Mouse (Mus musculus): ENCODE measurements around the gene Cct7.

DNA sequence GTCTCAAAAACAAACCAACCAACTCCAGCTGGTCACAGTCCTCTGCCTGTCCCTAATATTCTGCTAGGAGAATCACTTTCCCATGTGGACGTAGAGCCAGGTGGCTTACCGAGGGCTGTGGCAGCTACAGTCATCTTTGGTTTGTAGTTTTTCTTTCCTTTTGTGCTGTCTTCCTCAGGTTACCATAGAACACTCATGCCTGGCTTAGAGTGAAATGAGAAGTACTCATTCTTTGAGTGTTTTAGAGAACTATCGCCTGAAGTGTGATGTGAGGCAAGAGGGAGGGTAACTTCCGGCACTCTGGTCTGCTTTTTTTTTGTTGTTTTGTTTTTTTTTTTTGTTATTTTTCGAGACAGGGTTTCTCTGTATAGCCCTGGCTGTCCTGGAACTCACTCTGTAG is 17.4 kb upstream of the Cct7 start:
- TF ChIP-seq CTCF (IDR thresholded peaks at IDR 0.05; ENCODE audit: extremely low read depth, insufficient read depth, low read length) (no peak), POLR2A (IDR thresholded peaks at IDR 0.05; ENCODE audit: extremely low read depth, insufficient read depth, low read length) (no peak)

All from cortical plate, adult 2 months (tissue).